Comparison of ENCODE assay signal across 18 mouse cellular contexts in the genomic region with DNA sequence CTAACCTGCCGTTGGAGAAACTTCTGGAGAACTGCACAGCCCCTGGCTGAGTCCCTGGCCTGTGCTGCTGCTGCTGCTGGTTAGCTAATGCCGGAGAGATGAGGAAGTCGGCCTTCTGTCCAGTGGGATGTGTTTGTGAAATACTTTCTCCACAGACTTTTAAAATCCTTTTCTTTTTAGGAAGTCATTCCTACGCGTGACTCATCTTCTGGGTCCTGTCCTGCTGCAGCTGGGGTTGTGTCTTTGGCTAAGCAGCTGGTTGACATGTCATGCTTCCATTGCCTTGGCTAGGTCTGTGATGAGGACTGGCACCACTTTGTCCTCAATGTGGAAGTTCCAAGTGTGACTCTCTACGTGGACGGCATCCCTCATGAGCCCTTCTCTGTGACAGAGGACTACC. TPM values are rescaled to one million over a fixed set of nuclear protein-coding genes. Genes with fewer than 3 reads are reported as not detected.
DNase-seq lines count a peak whose midpoint lies in the region; ATAC-seq and TF ChIP-seq lines count a peak whose summit lies in the region.
"Had no signal": no experiment of that assay in that cellular context is flagged by ENCODE, and none has a peak within 500 bp of the region (broad histone marks: within the 10 kb centered on the region; RNA-seq: fewer than 3 reads in every experiment).

No protein-coding gene starts in this region.

- intact Hi-C loops in gastrocnemius, adult 2 months (cut with DNase I) = no loop called here

- no peak overlapping the region for H3ac ChIP-seq in myocyte (ENCODE audit: control insufficient read depth, insufficient read length)

- H3K9me3 ChIP-seq in limb, embryonic 12.5 days = no peaks in the 10 kb centered on the region
- H3K9me3 ChIP-seq in limb, embryonic 10.5 days (replicated peaks) = no peaks in the 10 kb centered on the region
- no peaks in the 10 kb centered on the region for H3K9me3 ChIP-seq in kidney, embryonic 14.5 days (ENCODE audit: control insufficient read depth, low read length)
- H3K9me3 ChIP-seq: forebrain, embryonic 12.5 days; hindbrain, embryonic 13.5 days; intestine, embryonic 15.5 days; kidney, embryonic 15.5 days; limb, embryonic 13.5 days; midbrain, embryonic 10.5 days had no signal

- no peaks in the 10 kb centered on the region for H3K4me1 ChIP-seq in limb, embryonic 12.5 days (replicated peaks)
- H3K4me1 ChIP-seq in limb, embryonic 10.5 days = no peaks in the 10 kb centered on the region
- peaks cover 8% of the 10 kb centered on the region for H3K4me1 ChIP-seq in kidney, embryonic 14.5 days (ENCODE audit: control insufficient read depth, insufficient read depth, low read length)
- H3K4me1 ChIP-seq: forebrain, embryonic 12.5 days; hindbrain, embryonic 13.5 days; intestine, embryonic 15.5 days; limb, embryonic 13.5 days had no signal

- H3K4me3 ChIP-seq in gastrocnemius, adult 2 months = no peak overlapping the region
- H3K4me3 ChIP-seq in limb, embryonic 12.5 days (replicated peaks) = no peak overlapping the region
- H3K4me3 ChIP-seq in limb, embryonic 10.5 days = no peak overlapping the region
- H3K4me3 ChIP-seq in myocyte = no peak overlapping the region
- no peak overlapping the region for H3K4me3 ChIP-seq in kidney, embryonic 14.5 days (ENCODE audit: low read length)
- H3K4me3 ChIP-seq: forebrain, embryonic 12.5 days; hindbrain, embryonic 13.5 days; intestine, embryonic 15.5 days; kidney, embryonic 15.5 days; limb, embryonic 13.5 days; midbrain, embryonic 10.5 days had no signal

- H3K27ac ChIP-seq in gastrocnemius, adult 2 months = peak overlapping the region; percentile 66
- peak overlapping the region; percentile 4; the same call in 1 of the 2 replicates for H3K27ac ChIP-seq in limb, embryonic 12.5 days
- no peak overlapping the region for H3K27ac ChIP-seq in limb, embryonic 10.5 days
- H3K27ac ChIP-seq in kidney, embryonic 14.5 days (ENCODE audit: low read depth, low read length) = no peak overlapping the region
- H3K27ac ChIP-seq: forebrain, embryonic 12.5 days; hindbrain, embryonic 13.5 days; intestine, embryonic 15.5 days; kidney, embryonic 15.5 days; limb, embryonic 13.5 days; liver, embryonic 14.5 days; midbrain, embryonic 10.5 days had no signal

- no peaks in the 10 kb centered on the region for H3K79me2 ChIP-seq in myocyte (ENCODE audit: control insufficient read depth, insufficient read depth)

- TF ChIP-seq CTCF in gastrocnemius, adult 2 months (IDR thresholded peaks at IDR 0.05) = no peak

- WGBS in limb, embryonic 12.5 days = 89% methylated on average over 7 of the region's 7 CpGs
- 94% methylated on average over 7 of the region's 7 CpGs for WGBS in limb, embryonic 10.5 days
- WGBS in kidney, embryonic 14.5 days = 79% methylated on average over 7 of the region's 7 CpGs

- peak; percentile 47 for DNase-seq in gastrocnemius, adult 2 months
- DNase-seq in gastrocnemius, postnatal 10 days = no peak
- no peak for DNase-seq in limb, embryonic 10.5 days (ENCODE audit: low spot score)
- peak; percentile 45 for DNase-seq in brain, adult 2 months (ENCODE audit: low read depth, low spot score)
- DNase-seq in urinary bladder, postnatal 14 days (ENCODE audit: low spot score) = no peak
- DNase-seq: cerebellum, adult 9-11 months; lung, postnatal 10 days; thymus, postnatal 4 days had no signal

- H3K27me3 ChIP-seq in limb, embryonic 12.5 days = no peaks in the 10 kb centered on the region
- H3K27me3 ChIP-seq in limb, embryonic 10.5 days (ENCODE audit: low read depth, poor library complexity, severe bottlenecking) = no peaks in the 10 kb centered on the region
- no peaks in the 10 kb centered on the region for H3K27me3 ChIP-seq in myocyte (ENCODE audit: control insufficient read depth, insufficient read depth, insufficient read length)
- no peaks in the 10 kb centered on the region for H3K27me3 ChIP-seq in kidney, embryonic 14.5 days (ENCODE audit: control insufficient read depth, insufficient read depth, low read length)
- H3K27me3 ChIP-seq: forebrain, embryonic 12.5 days; hindbrain, embryonic 13.5 days; intestine, embryonic 15.5 days; kidney, embryonic 15.5 days; limb, embryonic 13.5 days had no signal

- H3K9ac ChIP-seq in limb, embryonic 12.5 days (replicated peaks) = no peak overlapping the region
- no peak overlapping the region for H3K9ac ChIP-seq in kidney, embryonic 14.5 days (ENCODE audit: low read depth, low read length)
- H3K9ac ChIP-seq: forebrain, embryonic 12.5 days; hindbrain, embryonic 13.5 days; intestine, embryonic 15.5 days; kidney, embryonic 15.5 days; limb, embryonic 13.5 days; liver, embryonic 14.5 days had no signal

- H3K36me3 ChIP-seq in limb, embryonic 12.5 days = peaks cover 88% of the 10 kb centered on the region
- peaks cover 89% of the 10 kb centered on the region for H3K36me3 ChIP-seq in limb, embryonic 10.5 days
- H3K36me3 ChIP-seq in myocyte (ENCODE audit: control insufficient read depth, insufficient read depth) = no peaks in the 10 kb centered on the region
- peaks cover 22% of the 10 kb centered on the region for H3K36me3 ChIP-seq in kidney, embryonic 14.5 days (ENCODE audit: control insufficient read depth, insufficient read depth, low read length)

- no peak for ATAC-seq in limb, embryonic 12.5 days (ENCODE audit: insufficient number of reproducible peaks, insufficient read depth, low FRiP score, low TSS enrichment, low read depth)
- ATAC-seq in kidney, embryonic 14.5 days (ENCODE audit: low FRiP score, low TSS enrichment) = no peak
- ATAC-seq: intestine, embryonic 15.5 days had no signal

- H3K4me2 ChIP-seq in limb, embryonic 12.5 days = no peak overlapping the region
- H3K4me2 ChIP-seq in myocyte (ENCODE audit: low read depth) = no peak overlapping the region
- H3K4me2 ChIP-seq in kidney, embryonic 14.5 days (replicated peaks; ENCODE audit: low read depth, low read length) = no peak overlapping the region
- H3K4me2 ChIP-seq: forebrain, embryonic 12.5 days; hindbrain, embryonic 13.5 days; intestine, embryonic 15.5 days; kidney, embryonic 15.5 days; limb, embryonic 13.5 days had no signal

- no peak for TF ChIP-seq POLR2A in myocyte (IDR thresholded peaks at IDR 0.05; ENCODE audit: insufficient read length, low read depth)

TF ChIP-seq in myocyte, 11 proteins besides CTCF, POLR2A, EP300 and RAD21:
- TF ChIP-seq MYOG (IDR thresholded peaks at IDR 0.05; ENCODE audit: control insufficient read depth in 1 of 3, insufficient read depth in 1 of 3, insufficient read length in 2 of 3, low read depth in 2 of 3) = no peak
- TF ChIP-seq MAX (IDR thresholded peaks at IDR 0.05; ENCODE audit: low read depth) = no peak
- peak in 2 of 3 experiments; percentile 25 to 31 for TF ChIP-seq MYOD1 (IDR thresholded peaks at IDR 0.05; ENCODE audit: control insufficient read depth in 1 of 3, insufficient read length in 2 of 3, low read depth in 2 of 3)

RNA-seq across cellular contexts. Expression of a gene that starts 51.7 kb away (rescaled TPM):
- 10 to 100 TPM; 24.0 to 38.2 TPM for total RNA-seq in gastrocnemius, adult 2 months (2021)
- total RNA-seq in gastrocnemius, postnatal 10 days (2021) = 10 to 100 TPM; 63.5 to 69.0 TPM
- polyA plus RNA-seq in limb, embryonic 12.5 days (2016; fragmentation: Nextera tagmentation; extraction: Ambion mirVana) = 64.3 and 65.3 TPM in 2 replicates
- polyA plus RNA-seq in limb, embryonic 10.5 days (2016; fragmentation: Nextera tagmentation; extraction: Ambion mirVana) = 34.8 and 41.2 TPM in 2 replicates
- 52.1 TPM for polyA plus RNA-seq in myocyte (2012; fragmentation: generic; extraction: Trizol)
- 24.7 and 33.5 TPM in 2 replicates for polyA plus RNA-seq in kidney, embryonic 14.5 days (2014; fragmentation: Nextera tagmentation; extraction: Ambion mirVana)

Comparison
In these comparisons a context has a peak if more than half of its experiments do, and no peak if none do; other contexts are left out.
1. DNase-seq: peak in gastrocnemius, adult 2 months (single experiment) and brain, adult 2 months (single experiment); none in gastrocnemius, postnatal 10 days (single experiment), limb, embryonic 10.5 days (single experiment) and urinary bladder, postnatal 14 days (single experiment).
2. H3K27ac ChIP-seq: peak in gastrocnemius, adult 2 months (single experiment) and limb, embryonic 12.5 days (single experiment); none in limb, embryonic 10.5 days (single experiment) and kidney, embryonic 14.5 days (single experiment).